Mouse (Mus musculus) hindbrain, embryonic 14.5 days (tissue): ENCODE measurements around the gene Tlx1. TPM values are rescaled to one million over a fixed set of nuclear protein-coding genes. Genes with fewer than 3 reads are reported as not detected.

Experiments
- ATAC-seq: fragments of 200-750 bp; cut with Nextera tagmentation; 2 replicates; pipeline ENCODE4 v1.8.0; 2017; ENCODE audit warnings: moderate number of reproducible peaks, mild to moderate bottlenecking, moderate TSS enrichment, moderate library complexity; ENCODE audit not compliant: low FRiP score
- DNase-seq: peaks from one replicate; pipeline ENCODE4 v3.0.0-alpha.2; 2015; ENCODE audit warnings: low spot score
- H3K27ac ChIP-seq: fragments of 300-500 bp; sonication (generic); 2 replicates; pipeline ENCODE4 v1.5.1; 2014; ENCODE audit warnings: mild to moderate bottlenecking, moderate library complexity
- H3K27me3 ChIP-seq: fragments of 300-500 bp; sonication (generic); 2 replicates; pipeline ENCODE4 v1.6.1; 2014; ENCODE audit warnings: mild to moderate bottlenecking, low read length, mixed read lengths; ENCODE audit not compliant: control insufficient read depth, insufficient read depth
- H3K36me3 ChIP-seq: fragments of 300-500 bp; sonication (generic); replicated peaks from 2 replicates; pipeline ENCODE4 v1.6.1; 2014; ENCODE audit not compliant: control insufficient read depth, insufficient read depth
- H3K4me1 ChIP-seq: fragments of 300-500 bp; sonication (generic); replicated peaks from 2 replicates; pipeline ENCODE4 v1.6.1; 2014; ENCODE audit warnings: antibody characterized with exemption, low read length, mixed read lengths; ENCODE audit not compliant: control insufficient read depth, insufficient read depth
- H3K4me2 ChIP-seq: fragments of 300-500 bp; sonication (generic); replicated peaks from 2 replicates; pipeline ENCODE4 v1.6.1; 2014; ENCODE audit warnings: mild to moderate bottlenecking, moderate library complexity
- H3K4me3 ChIP-seq: fragments of 300-500 bp; sonication (generic); replicated peaks from 2 replicates; pipeline ENCODE4 v1.5.1; 2014; ENCODE audit warnings: mild to moderate bottlenecking, low read length
- H3K9ac ChIP-seq: fragments of 300-500 bp; sonication (generic); 2 replicates; pipeline ENCODE4 v1.6.1; 2014
- H3K9me3 ChIP-seq: fragments of 300-500 bp; sonication (generic); 2 replicates; pipeline ENCODE4 v1.6.1; 2016; ENCODE audit warnings: low read length; ENCODE audit not compliant: control insufficient read depth
- WGBS: fragments of 180-500 bp; shearing (Covaris S2); extraction: QIAGEN DNeasy Blood & Tissue Kit; methylation state at CpG from one replicate; pipeline ENCODE4 v1.1.7; 2014; 5-methylcytosine and 5-hydroxymethylcytosine counted together
- polyA plus RNA-seq: library from polyadenylated mRNA; unstranded; fragments of >200 nt; fragmentation: Nextera tagmentation; extraction: Ambion mirVana; gene quantifications from 2 replicates; pipeline ENCODE4 v1.2.1, GENCODE M21; 2014

Gene Tlx1
- polyA plus RNA-seq, 1 experiment from 2014 or later, result 3.4 TPM

GRCm38 (mm10) chr19:45155141-45155790 is 4.8 kb downstream of the Tlx1 start:
- peaks cover 100% of the 10 kb centered on the region for H3K27me3 ChIP-seq
- H3K9me3 ChIP-seq, result no peaks in the 10 kb centered on the region
- H3K4me2 ChIP-seq, result no peak overlapping the region
- H3K27ac ChIP-seq, result no peak overlapping the region
- H3K4me1 ChIP-seq, result peaks cover 4% of the 10 kb centered on the region; the same call in 1 of the 2 replicates
- ATAC-seq (no peak), DNase-seq (no peak)
- H3K4me3 ChIP-seq, result no peak overlapping the region
- 3% methylated on average over 15 of the region's 15 CpGs for WGBS
- H3K9ac ChIP-seq, result no peak overlapping the region
- H3K36me3 ChIP-seq, result no peaks in the 10 kb centered on the region

- no peak overlapping the region for H3K4me2 ChIP-seq
- WGBS, result 1% methylated on average over 26 of the region's 26 CpGs
- ATAC-seq (no peak), DNase-seq (no peak)
- H3K9ac ChIP-seq, result no peak overlapping the region
- H3K4me3 ChIP-seq, result no peak overlapping the region
- peaks cover 100% of the 10 kb centered on the region for H3K27me3 ChIP-seq
- no peaks in the 10 kb centered on the region for H3K9me3 ChIP-seq
- no peak overlapping the region for H3K27ac ChIP-seq
- no peaks in the 10 kb centered on the region; the same call in 1 of the 2 replicates for H3K4me1 ChIP-seq
- no peaks in the 10 kb centered on the region for H3K36me3 ChIP-seq
These were observed 5.3 kb downstream of the Tlx1 start for GRCm38 (mm10) chr19:45155791-45156186.

- Histone ChIP-seq H3K27me3 (peaks cover 100% of the 10 kb centered on the region), H3K36me3 (no peaks in the 10 kb centered on the region), H3K4me1 (no peaks in the 10 kb centered on the region), H3K4me3 (no peak overlapping the region), H3K4me2 (no peak overlapping the region), H3K9ac (no peak overlapping the region), H3K9me3 (no peaks in the 10 kb centered on the region), H3K27ac (no peak overlapping the region)
- ATAC-seq (no peak), DNase-seq (no peak)
- WGBS, result 3% methylated on average over 5 of the region's 5 CpGs
These were observed 5.9 kb downstream of the Tlx1 start for GRCm38 (mm10) chr19:45156381-45156780.

GRCm38 (mm10) chr19:45158201-45158600 is 7.7 kb downstream of the Tlx1 start:
- no peak overlapping the region for H3K9ac ChIP-seq
- DNase-seq (no peak), ATAC-seq (no peak)
- no peaks in the 10 kb centered on the region for H3K36me3 ChIP-seq
- WGBS, result 4% methylated on average over 4 of the region's 4 CpGs
- H3K4me1 ChIP-seq, result no peaks in the 10 kb centered on the region
- no peaks in the 10 kb centered on the region for H3K9me3 ChIP-seq
- peaks cover 100% of the 10 kb centered on the region for H3K27me3 ChIP-seq
- H3K27ac ChIP-seq, result no peak overlapping the region
- H3K4me3 ChIP-seq, result no peak overlapping the region
- no peak overlapping the region for H3K4me2 ChIP-seq

- H3K9me3 ChIP-seq, result no peaks in the 10 kb centered on the region
- ATAC-seq (no peak), DNase-seq (no peak)
- H3K4me3 ChIP-seq, result no peak overlapping the region
- H3K36me3 ChIP-seq, result no peaks in the 10 kb centered on the region
- H3K4me1 ChIP-seq, result no peaks in the 10 kb centered on the region
- peaks cover 100% of the 10 kb centered on the region for H3K27me3 ChIP-seq
- no peak overlapping the region for H3K27ac ChIP-seq
- no peak overlapping the region for H3K9ac ChIP-seq
- H3K4me2 ChIP-seq, result no peak overlapping the region
- 2% methylated on average over 20 of the region's 20 CpGs for WGBS
These were observed 8.4 kb downstream of the Tlx1 start for GRCm38 (mm10) chr19:45158896-45159295.

- no peaks in the 10 kb centered on the region for H3K36me3 ChIP-seq
- no peak overlapping the region for H3K4me3 ChIP-seq
- no peak overlapping the region for H3K27ac ChIP-seq
- 2% methylated on average over 5 of the region's 5 CpGs for WGBS
- DNase-seq, result no peak
- H3K9ac ChIP-seq, result no peak overlapping the region
- peaks cover 100% of the 10 kb centered on the region for H3K27me3 ChIP-seq
- H3K9me3 ChIP-seq, result no peaks in the 10 kb centered on the region
- H3K4me1 ChIP-seq, result no peaks in the 10 kb centered on the region
- H3K4me2 ChIP-seq, result no peak overlapping the region
- no peak for ATAC-seq
These were observed 9.0 kb downstream of the Tlx1 start for GRCm38 (mm10) chr19:45159491-45159890.

- Histone ChIP-seq H3K36me3 (no peaks in the 10 kb centered on the region), H3K4me2 (no peak overlapping the region), H3K4me1 (no peaks in the 10 kb centered on the region), H3K9me3 (no peaks in the 10 kb centered on the region), H3K9ac (no peak overlapping the region), H3K27me3 (peaks cover 100% of the 10 kb centered on the region), H3K27ac (no peak overlapping the region), H3K4me3 (no peak overlapping the region)
- WGBS, result under 1% methylated on average over 5 of the region's 5 CpGs
- no peak for DNase-seq
- no peak for ATAC-seq
These were observed 9.5 kb downstream of the Tlx1 start for GRCm38 (mm10) chr19:45159991-45160390.

- Histone ChIP-seq H3K9me3 (no peaks in the 10 kb centered on the region), H3K9ac (no peak overlapping the region), H3K36me3 (no peaks in the 10 kb centered on the region), H3K4me3 (no peak overlapping the region), H3K27ac (no peak overlapping the region), H3K4me1 (no peaks in the 10 kb centered on the region), H3K27me3 (peaks cover 100% of the 10 kb centered on the region), H3K4me2 (no peak overlapping the region)
- no peak for ATAC-seq
- 2% methylated on average over 5 of the region's 5 CpGs for WGBS
- DNase-seq, result no peak
These were observed 10.0 kb downstream of the Tlx1 start for GRCm38 (mm10) chr19:45160523-45160922.

GRCm38 (mm10) chr19:45161093-45161492 is 10.6 kb downstream of the Tlx1 start:
- no peak overlapping the region for H3K27ac ChIP-seq
- ATAC-seq (no peak), DNase-seq (peak; percentile 83)
- H3K27me3 ChIP-seq, result peaks cover 98% of the 10 kb centered on the region
- no peak overlapping the region for H3K4me2 ChIP-seq
- no peaks in the 10 kb centered on the region for H3K4me1 ChIP-seq
- no peak overlapping the region for H3K9ac ChIP-seq
- no peak overlapping the region for H3K4me3 ChIP-seq
- H3K36me3 ChIP-seq, result no peaks in the 10 kb centered on the region
- H3K9me3 ChIP-seq, result no peaks in the 10 kb centered on the region
- under 1% methylated on average over 12 of the region's 12 CpGs for WGBS

GRCm38 (mm10) chr19:45162181-45162580 is 11.7 kb downstream of the Tlx1 start:
- H3K9me3 ChIP-seq, result no peaks in the 10 kb centered on the region
- no peak for DNase-seq
- WGBS, result 53% methylated on average over 7 of the region's 7 CpGs
- H3K4me3 ChIP-seq, result no peak overlapping the region
- H3K9ac ChIP-seq, result no peak overlapping the region
- H3K4me1 ChIP-seq, result no peaks in the 10 kb centered on the region
- ATAC-seq, result no peak
- peaks cover 98% of the 10 kb centered on the region for H3K27me3 ChIP-seq
- H3K36me3 ChIP-seq, result no peaks in the 10 kb centered on the region
- H3K27ac ChIP-seq, result no peak overlapping the region
- no peak overlapping the region for H3K4me2 ChIP-seq
